Mouse (Mus musculus) embryonic facial prominence, embryonic 15.5 days (tissue): ENCODE measurements at regions not wholly inside any gene's neighbourhood (a gene's known extent, or its start where the extent isn't known, plus 50 kb on each side); places are given as distances from the start of the nearest gene placed in this dataset.
"Not testable (repeated sequence)": the region's sequence is repeated elsewhere in the genome, so short reads cannot be mapped to it uniquely, and the experiment has no call there.

Experiments
- ATAC-seq: fragments of 200-750 bp; cut with Nextera tagmentation; 2 replicates; pipeline ENCODE4 v1.8.0; 2017; ENCODE audit warnings: low read depth, moderate TSS enrichment; ENCODE audit not compliant: insufficient number of reproducible peaks, low FRiP score, low TSS enrichment
- H3K27ac ChIP-seq: fragments of 300-500 bp; sonication (generic); replicated peaks from 2 replicates; pipeline ENCODE4 v1.5.1; 2015; ENCODE audit warnings: mild to moderate bottlenecking, inconsistent platforms
- H3K27me3 ChIP-seq: fragments of 300-500 bp; sonication (generic); 2 replicates; pipeline ENCODE4 v1.6.1; 2015; ENCODE audit warnings: inconsistent platforms
- H3K36me3 ChIP-seq: fragments of 300-500 bp; sonication (generic); 2 replicates; pipeline ENCODE4 v1.6.1; 2015; ENCODE audit warnings: mild to moderate bottlenecking, inconsistent platforms
- H3K4me1 ChIP-seq: fragments of 300-500 bp; sonication (generic); 2 replicates; pipeline ENCODE4 v1.6.1; 2015; ENCODE audit warnings: inconsistent platforms
- H3K4me2 ChIP-seq: fragments of 300-500 bp; sonication (generic); replicated peaks from 2 replicates; pipeline ENCODE4 v1.6.1; 2015; ENCODE audit warnings: mild to moderate bottlenecking, inconsistent platforms
- H3K4me3 ChIP-seq: fragments of 300-500 bp; sonication (generic); replicated peaks from 2 replicates; pipeline ENCODE4 v1.5.1; 2015; ENCODE audit warnings: mild to moderate bottlenecking, inconsistent platforms
- H3K9ac ChIP-seq: fragments of 300-500 bp; sonication (generic); 2 replicates; pipeline ENCODE4 v1.6.1; 2015; ENCODE audit warnings: inconsistent platforms
- H3K9me3 ChIP-seq: fragments of 300-500 bp; sonication (generic); replicated peaks from 2 replicates; pipeline ENCODE4 v1.6.1; 2016; ENCODE audit warnings: inconsistent platforms
- whole genome bisulfite sequencing: fragments of 180-500 bp; shearing (Covaris S2); methylation state at CpG from one replicate; pipeline ENCODE4 v1.1.7; 2015; 5-methylcytosine and 5-hydroxymethylcytosine counted together

- H3K9ac ChIP-seq: no peak overlapping the region
- no peak for ATAC-seq
- 51% methylated on average over 2 of the region's 2 CpGs for WGBS
- no peaks in the 10 kb centered on the region for H3K27me3 ChIP-seq
- no peak overlapping the region for H3K4me3 ChIP-seq
- H3K9me3 ChIP-seq: no peaks in the 10 kb centered on the region
- no peak overlapping the region for H3K4me2 ChIP-seq
- H3K4me1 ChIP-seq: no peaks in the 10 kb centered on the region
- H3K36me3 ChIP-seq: no peaks in the 10 kb centered on the region
- H3K27ac ChIP-seq: no peak overlapping the region
These were observed 188.2 kb upstream of the 1700056E22Rik start for GRCm38 (mm10) chr1:184222326-184222725.

- WGBS: 39% methylated on average over 3 of the region's 3 CpGs
- no peak for ATAC-seq
These were observed 187.7 kb upstream of the 1700056E22Rik start for GRCm38 (mm10) chr1:184221792-184222191.

GRCm38 (mm10) chr1:184197272-184197671, 163.2 kb upstream of the 1700056E22Rik start:
- ATAC-seq: no peak
- 86% methylated on average over 4 of the region's 4 CpGs for WGBS

More at GRCm38 (mm10) chr1:184221792-184222191, 187.7 kb upstream of the 1700056E22Rik start:
- no peak overlapping the region for H3K27ac ChIP-seq
- H3K9ac ChIP-seq: no peak overlapping the region
- H3K27me3 ChIP-seq: no peaks in the 10 kb centered on the region
- H3K4me2 ChIP-seq: no peak overlapping the region
- no peaks in the 10 kb centered on the region for H3K36me3 ChIP-seq
- H3K4me1 ChIP-seq: no peaks in the 10 kb centered on the region
- no peak overlapping the region for H3K4me3 ChIP-seq
- no peaks in the 10 kb centered on the region for H3K9me3 ChIP-seq

GRCm38 (mm10) chr1:184191325-184191724, 157.2 kb upstream of the 1700056E22Rik start:
- H3K4me3 ChIP-seq: no peak overlapping the region
- no peak for ATAC-seq
- WGBS: 80% methylated on average over 3 of the region's 3 CpGs
- H3K4me1 ChIP-seq: no peaks in the 10 kb centered on the region
- no peaks in the 10 kb centered on the region for H3K27me3 ChIP-seq
- no peaks in the 10 kb centered on the region for H3K9me3 ChIP-seq
- no peak overlapping the region for H3K27ac ChIP-seq
- H3K36me3 ChIP-seq: no peaks in the 10 kb centered on the region
- no peak overlapping the region for H3K4me2 ChIP-seq
- H3K9ac ChIP-seq: no peak overlapping the region

More at GRCm38 (mm10) chr1:184197272-184197671, 163.2 kb upstream of the 1700056E22Rik start:
- Histone ChIP-seq H3K27ac (no peak overlapping the region), H3K36me3 (no peaks in the 10 kb centered on the region), H3K9me3 (no peaks in the 10 kb centered on the region), H3K9ac (no peak overlapping the region), H3K4me3 (no peak overlapping the region), H3K4me1 (no peaks in the 10 kb centered on the region), H3K27me3 (no peaks in the 10 kb centered on the region), H3K4me2 (no peak overlapping the region)

GRCm38 (mm10) chr1:184187582-184187981, 153.5 kb upstream of the 1700056E22Rik start:
- Histone ChIP-seq H3K9me3 (no peaks in the 10 kb centered on the region), H3K27ac (no peak overlapping the region), H3K4me2 (no peak overlapping the region), H3K9ac (no peak overlapping the region), H3K36me3 (no peaks in the 10 kb centered on the region), H3K4me1 (no peaks in the 10 kb centered on the region), H3K4me3 (no peak overlapping the region), H3K27me3 (no peaks in the 10 kb centered on the region)
- ATAC-seq: no peak

GRCm38 (mm10) chr1:184182163-184182562, 148.1 kb upstream of the 1700056E22Rik start:
- no peaks in the 10 kb centered on the region for H3K9me3 ChIP-seq
- no peaks in the 10 kb centered on the region for H3K4me1 ChIP-seq
- no peak overlapping the region for H3K9ac ChIP-seq
- 84% methylated on average over 4 of the region's 4 CpGs for WGBS
- H3K27ac ChIP-seq: no peak overlapping the region
- no peaks in the 10 kb centered on the region for H3K36me3 ChIP-seq
- H3K4me3 ChIP-seq: no peak overlapping the region
- no peak for ATAC-seq
- no peaks in the 10 kb centered on the region for H3K27me3 ChIP-seq
- no peak overlapping the region for H3K4me2 ChIP-seq

GRCm38 (mm10) chr1:184174416-184174815, 140.3 kb upstream of the 1700056E22Rik start:
- H3K4me1 ChIP-seq, H3K9ac ChIP-seq, H3K4me2 ChIP-seq, H3K9me3 ChIP-seq, H3K4me3 ChIP-seq, ATAC-seq, H3K27ac ChIP-seq, H3K36me3 ChIP-seq, H3K27me3 ChIP-seq: not testable (repeated sequence)
- 78% methylated on average over 1 of the region's 1 CpGs for WGBS

- Histone ChIP-seq H3K27me3 (no peaks in the 10 kb centered on the region), H3K4me1 (no peaks in the 10 kb centered on the region), H3K4me2 (no peak overlapping the region), H3K4me3 (no peak overlapping the region), H3K36me3 (no peaks in the 10 kb centered on the region), H3K27ac (no peak overlapping the region), H3K9ac (no peak overlapping the region), H3K9me3 (no peaks in the 10 kb centered on the region)
- 64% methylated on average over 6 of the region's 6 CpGs for WGBS
- ATAC-seq: no peak
These were observed 139.6 kb upstream of the 1700056E22Rik start for GRCm38 (mm10) chr1:184173739-184174138.

GRCm38 (mm10) chr1:184172986-184173385, 138.9 kb upstream of the 1700056E22Rik start:
- no peak overlapping the region for H3K4me2 ChIP-seq
- no peaks in the 10 kb centered on the region for H3K4me1 ChIP-seq
- no peaks in the 10 kb centered on the region for H3K27me3 ChIP-seq
- no peak overlapping the region for H3K4me3 ChIP-seq
- H3K9ac ChIP-seq: no peak overlapping the region
- H3K27ac ChIP-seq: no peak overlapping the region
- ATAC-seq: no peak
- no peaks in the 10 kb centered on the region for H3K9me3 ChIP-seq
- WGBS: 88% methylated on average over 2 of the region's 2 CpGs
- no peaks in the 10 kb centered on the region for H3K36me3 ChIP-seq

- Histone ChIP-seq H3K4me2 (no peak overlapping the region), H3K27ac (no peak overlapping the region), H3K27me3 (no peaks in the 10 kb centered on the region), H3K9me3 (no peaks in the 10 kb centered on the region), H3K4me1 (no peaks in the 10 kb centered on the region), H3K9ac (no peak overlapping the region), H3K36me3 (no peaks in the 10 kb centered on the region), H3K4me3 (no peak overlapping the region)
- ATAC-seq: no peak
- WGBS: 49% methylated on average over 7 of the region's 7 CpGs
These were observed 137.5 kb upstream of the 1700056E22Rik start for GRCm38 (mm10) chr1:184171601-184172000.

- Histone ChIP-seq H3K27ac (no peak overlapping the region), H3K9ac (no peak overlapping the region), H3K4me1 (no peaks in the 10 kb centered on the region), H3K4me3 (no peak overlapping the region), H3K27me3 (no peaks in the 10 kb centered on the region), H3K36me3 (no peaks in the 10 kb centered on the region), H3K9me3 (no peaks in the 10 kb centered on the region), H3K4me2 (no peak overlapping the region)
- WGBS: 67% methylated on average over 3 of the region's 3 CpGs
- no peak for ATAC-seq
These were observed 136.8 kb upstream of the 1700056E22Rik start for GRCm38 (mm10) chr1:184170926-184171325.

- H3K27me3 ChIP-seq: no peaks in the 10 kb centered on the region
- no peaks in the 10 kb centered on the region for H3K9me3 ChIP-seq
- no peak overlapping the region for H3K27ac ChIP-seq
- WGBS: 67% methylated on average over 1 of the region's 1 CpGs
- H3K36me3 ChIP-seq: no peaks in the 10 kb centered on the region
- no peak overlapping the region for H3K4me2 ChIP-seq
- ATAC-seq: no peak
- H3K4me3 ChIP-seq: no peak overlapping the region
- no peak overlapping the region for H3K9ac ChIP-seq
- no peaks in the 10 kb centered on the region for H3K4me1 ChIP-seq
These were observed 135.9 kb upstream of the 1700056E22Rik start for GRCm38 (mm10) chr1:184169967-184170366.
